In the genomic region with DNA sequence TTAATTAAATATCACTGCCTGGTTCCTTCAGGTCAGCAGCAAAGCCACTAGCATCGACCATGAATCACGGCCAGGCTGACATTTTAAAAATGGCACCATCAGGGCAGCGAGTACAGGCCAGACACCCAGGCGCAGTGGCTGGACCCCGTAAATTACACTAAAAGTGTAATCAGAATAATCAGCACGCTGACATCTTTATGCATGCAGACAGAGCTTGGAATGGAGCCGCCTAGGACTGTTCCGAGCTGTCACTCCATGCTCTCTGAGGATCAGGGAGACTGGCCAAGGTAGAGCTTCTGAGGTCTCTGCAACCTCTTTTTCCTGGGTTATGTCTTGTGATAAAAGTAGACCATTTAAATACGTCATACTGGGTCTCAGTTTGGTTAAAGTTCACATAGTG, we compare ENCODE assay signal across 18 mouse cellular contexts.
"Had no signal": no experiment of that assay in that cellular context is flagged by ENCODE, and none has a peak within 500 bp of the region (broad histone marks: within the 10 kb centered on the region; RNA-seq: fewer than 3 reads in every experiment).

No protein-coding gene starts in this region.

- H3K4me3 ChIP-seq: limb, embryonic 13.5 days; liver, embryonic 13.5 days had no signal

- H3K9ac ChIP-seq: limb, embryonic 13.5 days; liver, embryonic 13.5 days had no signal

- ATAC-seq: intestine, embryonic 16.5 days had no signal

- H3K36me3 ChIP-seq: limb, embryonic 13.5 days; liver, embryonic 13.5 days had no signal

- H3K9me3 ChIP-seq: limb, embryonic 13.5 days; liver, embryonic 13.5 days had no signal

- DNase-seq: kidney, adult 2 months; liver; liver, embryonic 13.5 days; lung, adult 2 months; lung, postnatal 14 days; lung, postnatal 4 days; midbrain, embryonic 14.5 days; right cerebral cortex, adult 18-20 months; right cerebral cortex, postnatal 14 days; right cerebral cortex, postnatal 4 days; thymus, adult 2 months; thymus, postnatal 14 days; thymus, postnatal 4 days had no signal

- H3K4me2 ChIP-seq: limb, embryonic 13.5 days; liver, embryonic 13.5 days; midbrain, embryonic 11.5 days had no signal

- H3K27ac ChIP-seq: kidney, postnatal 0 days; limb, embryonic 13.5 days; liver, embryonic 13.5 days; stomach, postnatal 0 days had no signal

- H3K27me3 ChIP-seq: limb, embryonic 13.5 days; liver, embryonic 13.5 days had no signal
